Mouse (Mus musculus): Measurements from ENCODE around the gene Gm10644. TPM values are rescaled to one million over a fixed set of nuclear protein-coding genes. Genes with fewer than 3 reads are reported as not detected.
A peak's percentile ranks its signal among the peaks of the same experiment; 100 is the strongest.
"Not testable (repeated sequence)": the region's sequence is repeated elsewhere in the genome, so short reads cannot be mapped to it uniquely, and the experiment has no call there.

Gm10644 gene
- total RNA-seq (2021) = under 1 TPM; 0.49 to 0.54 TPM

DNA sequence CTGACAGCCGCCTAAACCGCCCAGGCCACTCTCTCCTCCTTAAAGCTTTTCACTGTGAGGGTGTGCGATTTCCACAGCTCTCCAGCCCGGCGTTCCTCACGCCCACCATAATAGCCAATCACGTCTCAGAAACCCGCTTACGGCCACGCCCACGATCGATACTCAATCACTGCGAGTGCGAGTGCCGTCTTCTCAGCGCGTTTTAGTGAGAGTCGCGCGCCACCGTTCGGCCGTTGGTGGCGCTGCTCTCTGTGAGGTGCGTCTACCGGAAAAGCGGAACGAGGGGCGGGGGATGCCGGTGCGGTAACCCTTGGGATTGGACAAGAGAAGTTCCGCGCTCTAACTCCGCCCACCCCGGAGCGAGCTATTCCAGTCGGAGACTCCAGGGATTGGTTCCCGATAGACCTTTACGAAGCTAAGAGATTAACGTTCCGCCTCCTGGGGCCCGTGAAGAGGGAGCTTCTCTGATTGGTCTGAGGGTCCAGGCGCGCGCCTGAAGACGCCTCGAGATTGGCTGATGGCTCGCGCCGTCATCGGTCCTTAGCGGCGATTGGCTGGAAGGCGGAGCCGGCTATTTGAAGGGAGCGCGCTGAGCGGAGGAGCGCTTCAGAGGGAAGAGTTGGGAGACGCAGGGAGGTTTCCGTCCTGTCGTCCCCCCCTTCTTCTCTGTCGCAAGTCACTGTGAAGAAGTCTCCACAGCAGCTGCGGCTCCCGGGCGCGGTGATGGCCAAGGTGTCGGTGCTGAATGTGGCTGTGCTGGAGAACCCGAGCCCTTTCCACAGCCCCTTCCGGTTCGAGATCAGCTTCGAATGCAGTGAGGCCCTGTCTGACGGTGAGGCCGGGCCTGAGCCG lies at the start of gene Gm10644, which contains the start of gene Asf1b:
Gene Gm10644, minus strand, starts transcription at position 100 of the 852 bp plus-strand sequence.
Gene Asf1b, plus strand, starts transcription at position 402 of the 852 bp plus-strand sequence.
- peak; percentile 85 to 86 for DNase-seq (ENCODE audit: extremely low spot score in 1 of 2, low spot score in 1 of 2)

DNA sequence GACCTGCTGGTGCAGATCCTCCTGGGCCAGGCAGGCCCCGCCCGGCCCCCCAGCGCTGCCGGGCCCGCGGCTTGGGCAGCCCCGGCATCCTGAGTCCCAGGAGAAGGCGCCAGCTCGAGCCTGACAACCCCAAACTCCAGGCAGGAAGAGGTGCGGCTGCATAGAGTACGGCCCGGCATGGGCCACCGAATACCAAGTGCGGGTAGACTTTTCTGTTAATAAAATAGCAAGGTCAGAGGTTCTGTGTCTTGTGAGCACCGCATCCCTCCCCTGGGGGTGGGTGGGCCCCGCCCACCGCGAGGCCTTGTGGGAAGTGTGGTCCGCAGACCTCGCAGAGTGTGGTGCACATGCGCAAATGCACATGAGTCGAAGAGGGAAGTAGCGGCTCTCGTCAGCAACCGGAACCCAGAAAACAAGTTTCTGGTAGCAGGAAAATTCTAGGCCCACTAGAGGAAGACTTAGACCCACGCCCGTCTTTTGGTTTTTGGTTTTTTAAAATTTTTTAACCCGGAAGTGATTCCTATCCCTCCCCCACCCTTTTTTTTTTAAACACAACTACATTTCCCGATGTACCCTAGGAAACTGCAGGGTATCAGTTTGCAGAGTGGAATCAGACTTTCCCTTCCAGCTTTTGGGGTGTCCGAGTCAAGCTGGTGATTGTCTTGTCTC lies 49.7 kb upstream of the Gm10644 start:
- DNase-seq (ENCODE audit: extremely low spot score in 1 of 2, low spot score in 1 of 2) = peak; percentile 83 to 90

GRCm38 (mm10) chr8:84003612-84004246 lies 48.7 kb upstream of the Gm10644 start:
- no peak for DNase-seq (ENCODE audit: extremely low spot score in 1 of 2, low spot score in 1 of 2)

DNA sequence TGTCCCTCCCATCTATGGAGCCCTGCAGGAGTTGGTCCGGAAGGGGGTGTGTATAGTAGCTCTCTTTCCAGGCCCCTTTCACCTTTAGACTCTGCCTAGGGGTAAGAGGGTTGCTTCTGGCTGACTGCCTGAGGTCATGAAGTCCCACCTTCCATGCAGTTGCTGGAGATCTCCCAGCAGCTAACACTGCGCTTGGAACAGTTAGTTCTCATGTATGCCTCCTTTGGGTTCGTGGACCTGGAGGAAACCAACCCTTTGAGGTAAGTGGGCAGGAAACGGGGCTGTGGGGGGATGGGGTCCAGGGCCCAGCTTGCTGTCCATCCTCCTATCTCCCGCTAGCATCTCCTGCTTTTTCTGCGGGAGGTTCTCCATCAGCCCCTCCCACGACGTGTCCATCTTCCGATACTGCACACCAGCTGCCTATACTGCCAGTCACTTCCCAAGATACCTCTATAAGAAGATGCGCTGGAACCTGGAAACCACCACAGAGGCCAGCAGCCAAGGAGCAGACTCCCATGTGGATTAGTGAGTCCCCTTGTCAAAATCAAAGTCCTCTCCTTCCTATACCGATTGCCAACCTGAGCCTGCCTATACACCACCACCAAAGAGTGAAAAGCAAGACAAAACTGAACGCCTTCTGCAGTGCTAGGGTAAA lies 48.1 kb upstream of the Gm10644 start:
- no peak for DNase-seq (ENCODE audit: extremely low spot score in 1 of 2, low spot score in 1 of 2)

DNA sequence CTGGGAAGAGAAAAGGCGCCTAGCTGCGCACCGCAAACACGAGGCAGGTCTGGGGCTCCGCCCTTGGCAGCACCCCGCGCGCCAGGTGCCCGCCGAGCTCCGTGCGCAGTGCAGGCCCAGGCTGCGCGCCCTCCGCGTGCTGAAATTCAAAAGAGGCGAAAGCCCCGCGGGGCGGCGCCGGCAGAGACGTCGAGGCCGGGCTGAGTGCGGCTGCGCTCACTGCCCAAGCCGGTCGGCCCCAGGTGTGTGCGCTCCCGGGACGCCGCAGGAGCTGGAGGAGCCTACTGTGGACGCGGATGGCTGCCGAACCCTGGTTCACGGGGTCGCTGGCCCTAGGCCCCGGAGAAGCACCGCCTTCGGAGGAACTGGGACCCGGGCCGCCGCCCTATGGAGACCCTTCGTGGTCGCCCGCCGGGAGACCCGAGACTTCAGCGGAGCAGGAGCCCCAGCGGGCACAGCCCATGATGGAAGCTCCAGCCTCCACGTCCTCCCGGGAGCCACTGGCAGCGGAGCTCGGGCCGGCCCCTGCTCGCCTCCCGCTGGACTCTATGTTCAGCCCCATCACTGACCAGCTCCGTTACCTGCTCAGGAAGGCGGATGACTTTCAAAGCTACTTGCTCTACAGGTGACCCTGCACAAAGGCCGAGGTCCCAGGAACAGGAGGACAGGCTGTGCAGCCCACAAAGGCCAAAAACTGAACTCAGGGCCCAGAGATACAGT lies 46.4 kb upstream of the Gm10644 start, which contains the start of gene 1700067K01Rik:
Gene 1700067K01Rik, plus strand, starts transcription at position 222 of the 720 bp plus-strand sequence.
- DNase-seq (ENCODE audit: extremely low spot score in 1 of 2, low spot score in 1 of 2) = no peak

DNA sequence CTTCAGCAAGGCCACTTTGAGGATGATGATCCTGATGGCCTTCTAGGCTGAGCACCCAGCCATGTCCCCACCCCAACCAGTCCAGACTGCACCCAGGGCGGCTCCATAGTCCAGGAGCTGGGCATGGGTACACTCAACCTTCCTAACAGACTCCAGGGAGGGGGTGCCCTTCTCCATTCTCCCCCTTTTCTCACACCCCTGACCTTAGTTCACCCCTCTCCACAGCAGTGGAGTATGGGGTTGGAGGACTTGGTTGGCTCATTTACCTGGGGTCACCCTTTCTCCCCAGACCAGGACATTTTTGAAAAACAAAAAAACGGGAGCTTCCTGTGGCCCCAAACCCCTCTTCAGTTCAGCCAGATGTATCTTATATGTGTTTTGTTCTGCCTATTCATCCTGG lies 44.8 kb upstream of the Gm10644 start:
- no peak for DNase-seq (ENCODE audit: extremely low spot score in 1 of 2, low spot score in 1 of 2)

- no peak for DNase-seq (ENCODE audit: extremely low spot score in 1 of 2, low spot score in 1 of 2)
Observed at GRCm38 (mm10) chr8:83999057-83999705, 44.2 kb upstream of the Gm10644 start.

- peak in 1 of 2 experiments; percentile 55 for DNase-seq (ENCODE audit: extremely low spot score in 1 of 2, low spot score in 1 of 2)
Observed at GRCm38 (mm10) chr8:83998231-83999056, 43.4 kb upstream of the Gm10644 start.

DNA sequence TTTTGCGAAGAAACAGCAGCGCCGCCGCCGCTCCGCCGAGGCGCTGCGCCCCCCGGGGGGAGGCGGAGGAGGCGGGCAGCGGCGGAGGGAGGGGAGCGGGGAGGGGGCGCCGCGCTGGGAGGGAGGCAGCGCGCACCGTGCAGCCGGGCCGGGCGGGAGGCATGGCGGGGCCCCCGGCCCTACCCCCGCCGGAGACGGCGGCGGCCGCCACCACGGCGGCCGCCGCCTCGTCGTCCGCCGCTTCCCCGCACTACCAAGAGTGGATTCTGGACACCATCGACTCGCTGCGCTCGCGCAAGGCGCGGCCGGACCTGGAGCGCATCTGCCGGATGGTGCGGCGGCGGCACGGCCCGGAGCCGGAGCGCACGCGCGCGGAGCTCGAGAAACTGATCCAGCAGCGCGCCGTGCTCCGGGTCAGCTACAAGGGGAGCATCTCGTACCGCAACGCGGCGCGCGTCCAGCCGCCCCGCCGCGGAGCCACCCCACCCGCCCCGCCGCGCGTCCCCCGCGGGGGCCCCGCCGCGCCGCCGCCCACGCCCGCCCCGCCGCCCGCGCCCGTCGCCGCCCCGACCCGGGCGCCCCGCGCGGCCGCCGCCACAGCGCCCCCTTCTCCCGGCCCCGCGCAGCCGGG lies 42.6 kb upstream of the Gm10644 start, which contains the start of gene Samd1:
Gene Samd1, plus strand, starts transcription at position 162 of the 631 bp plus-strand sequence.
- peak in 1 of 2 experiments; percentile 51 for DNase-seq (ENCODE audit: extremely low spot score in 1 of 2, low spot score in 1 of 2)

GRCm38 (mm10) chr8:83996567-83997505 lies 41.8 kb upstream of the Gm10644 start:
- DNase-seq (ENCODE audit: extremely low spot score in 1 of 2, low spot score in 1 of 2) = peak in 1 of 2 experiments; percentile 69

- no peak for DNase-seq (ENCODE audit: extremely low spot score in 1 of 2, low spot score in 1 of 2)
Observed at GRCm38 (mm10) chr8:83995973-83996372, 41.0 kb upstream of the Gm10644 start.

- DNase-seq (ENCODE audit: extremely low spot score in 1 of 2, low spot score in 1 of 2) = no peak
Observed at GRCm38 (mm10) chr8:83994030-83994429, 39.0 kb upstream of the Gm10644 start.

GRCm38 (mm10) chr8:83992488-83992887 lies 37.5 kb upstream of the Gm10644 start:
- DNase-seq (ENCODE audit: extremely low spot score in 1 of 2, low spot score in 1 of 2) = no peak

- no peak for DNase-seq (ENCODE audit: extremely low spot score in 1 of 2, low spot score in 1 of 2)
Observed at GRCm38 (mm10) chr8:83990170-83990569, 35.2 kb upstream of the Gm10644 start.

GRCm38 (mm10) chr8:83989243-83989642 lies 34.2 kb upstream of the Gm10644 start:
- no peak for DNase-seq (ENCODE audit: extremely low spot score in 1 of 2, low spot score in 1 of 2)

DNA sequence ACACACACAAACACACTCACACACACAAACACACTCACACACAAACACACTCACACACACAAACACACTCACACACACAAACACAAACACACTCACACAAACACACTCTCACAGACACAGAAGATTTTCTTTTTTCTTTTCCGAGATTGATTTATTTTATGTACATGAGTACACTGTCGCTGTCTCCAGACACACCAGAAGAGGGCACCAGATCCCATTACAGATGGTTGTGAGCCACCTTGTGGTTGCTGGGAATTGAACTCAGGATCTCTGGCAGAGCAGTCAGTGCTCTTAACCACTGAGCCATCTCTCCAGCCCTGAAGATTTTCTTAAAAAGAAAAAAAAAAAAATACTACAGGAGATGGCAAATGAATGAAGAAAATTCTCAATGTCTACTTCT lies 28.2 kb upstream of the Gm10644 start:
- DNase-seq (ENCODE audit: extremely low spot score in 1 of 2, low spot score in 1 of 2) = not testable (repeated sequence)

GRCm38 (mm10) chr8:83982449-83982848 lies 27.4 kb upstream of the Gm10644 start:
- no peak for DNase-seq (ENCODE audit: extremely low spot score in 1 of 2, low spot score in 1 of 2)
